ENCODE assay signal across 9 mouse cellular contexts in the genomic region with DNA sequence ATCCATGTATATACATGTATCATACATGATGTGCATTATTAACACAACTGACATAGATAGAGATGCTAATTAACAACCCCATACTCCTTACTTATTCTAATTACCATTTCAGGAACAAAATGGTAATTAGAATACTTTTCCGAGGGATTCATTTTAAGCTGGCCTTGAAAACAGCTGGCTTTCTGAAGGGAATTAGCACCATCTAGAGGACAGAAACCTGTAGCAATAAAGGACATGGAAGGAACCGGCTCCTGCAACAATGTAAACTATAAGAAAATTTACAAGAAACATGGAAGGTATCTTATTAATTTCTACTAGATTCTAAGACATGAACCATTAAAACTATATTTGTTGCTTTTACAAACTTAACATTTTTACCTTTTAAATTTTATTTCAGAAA. TPM values are rescaled to one million over a fixed set of nuclear protein-coding genes. Genes with fewer than 3 reads are reported as not detected.
DNase-seq lines count a peak whose midpoint lies in the region; ATAC-seq lines count a peak whose summit lies in the region.
"Had no signal": no experiment of that assay in that cellular context is flagged by ENCODE, and none has a peak within 500 bp of the region (broad histone marks: within the 10 kb centered on the region; RNA-seq: fewer than 3 reads in every experiment).

No protein-coding gene starts in this region.

- no peak for ATAC-seq in erythroblast, adult 5-6 weeks (replicated peaks; ENCODE audit: low FRiP score, poor library complexity, severe bottlenecking)

- no peaks in the 10 kb centered on the region for H3K27me3 ChIP-seq in splenic B cell, adult 2 months (ENCODE audit: control insufficient read depth, insufficient read depth, low read length, poor library complexity, severe bottlenecking)
- H3K27me3 ChIP-seq: embryonic facial prominence, embryonic 13.5 days had no signal

- peak; percentile 39 to 63 for DNase-seq in heart, postnatal 10 days
- no peak for DNase-seq in heart, adult 9 months (ENCODE audit: low spot score in 2 of 2)
- peak; percentile 26 for DNase-seq in right cerebral cortex, adult 18-20 months
- no peak for DNase-seq in right cerebral cortex, postnatal 25 days
- peak; percentile 31 for DNase-seq in c-Kit-positive CD71-positive TER-119-negative erythroid progenitor cells, embryonic 14.5 days (ENCODE audit: low read depth)
- DNase-seq in splenic B cell, adult 2 months (ENCODE audit: low read depth, low spot score): peak; percentile 60
- no peak for DNase-seq in yolk sac, embryonic 10.5 days (ENCODE audit: low spot score)

- intact Hi-C loops in heart, postnatal 10 days (cut with DNase I): loop anchor here (1.0 to 5.0 kb wide), 4 partner anchors 81 to 321 kb away; partner anchors contain the start of gene Fbxl22

- no peaks in the 10 kb centered on the region for H3K36me3 ChIP-seq in splenic B cell, adult 2 months (ENCODE audit: control insufficient read depth, insufficient read depth, low read length, poor library complexity, severe bottlenecking)

RNA-seq across cellular contexts. Expression of gene Aph1b, which starts 7.5 kb away (rescaled TPM):
- total RNA-seq in heart, postnatal 10 days (2021): 1 to 10 TPM; 6.5 to 8.1 TPM
- total RNA-seq in erythroblast, adult 5-6 weeks (2015; ENCODE audit: low replicate concordance): 3.6 and 4.6 TPM in 2 replicates
- total RNA-seq in erythroblast, adult 5-6 weeks (2017; ENCODE audit: low replicate concordance): 1.2 and 2.2 TPM in 2 replicates

RNA-seq across cellular contexts. Expression of gene Gm10647, which starts 9.0 kb away (rescaled TPM):
- total RNA-seq in heart, postnatal 10 days (2021): under 1 TPM; 0.17 to 0.32 TPM
- total RNA-seq in erythroblast, adult 5-6 weeks (2015; ENCODE audit: low replicate concordance): not detected in 2 replicates
- total RNA-seq in erythroblast, adult 5-6 weeks (2017; ENCODE audit: low replicate concordance): 0.42 and 0.68 TPM in 2 replicates

RNA-seq across cellular contexts. Expression of gene Aph1c, which starts 46.7 kb away (rescaled TPM):
- 1 to 10 TPM in 1 of 2 experiments, under 1 TPM in 1; 0.93 to 1.1 TPM for total RNA-seq in heart, postnatal 10 days (2021)
- 3.3 and 5.6 TPM in 2 replicates for total RNA-seq in erythroblast, adult 5-6 weeks (2015; ENCODE audit: low replicate concordance)
- 0.84 and 3.2 TPM in 2 replicates for total RNA-seq in erythroblast, adult 5-6 weeks (2017; ENCODE audit: low replicate concordance)

Comparison
In these comparisons a context has a peak if more than half of its experiments do, and no peak if none do; other contexts are left out.
1. DNase-seq: peak in heart, postnatal 10 days (2 of 2), right cerebral cortex, adult 18-20 months (single experiment), c-Kit-positive CD71-positive TER-119-negative erythroid progenitor cells, embryonic 14.5 days (single experiment) and splenic B cell, adult 2 months (single experiment); none in heart, adult 9 months (0 of 2), right cerebral cortex, postnatal 25 days (single experiment) and yolk sac, embryonic 10.5 days (single experiment).